Mouse (Mus musculus) spleen, postnatal 10 days (tissue): ENCODE results near the gene March6.

Experiments
- DNase-seq, 2 experiments: peaks; one replicate each; pipeline ENCODE4 v3.0.0; 2021 to 2022; ENCODE audit warnings: low spot score in 2 of 2

The March6 gene

DNA sequence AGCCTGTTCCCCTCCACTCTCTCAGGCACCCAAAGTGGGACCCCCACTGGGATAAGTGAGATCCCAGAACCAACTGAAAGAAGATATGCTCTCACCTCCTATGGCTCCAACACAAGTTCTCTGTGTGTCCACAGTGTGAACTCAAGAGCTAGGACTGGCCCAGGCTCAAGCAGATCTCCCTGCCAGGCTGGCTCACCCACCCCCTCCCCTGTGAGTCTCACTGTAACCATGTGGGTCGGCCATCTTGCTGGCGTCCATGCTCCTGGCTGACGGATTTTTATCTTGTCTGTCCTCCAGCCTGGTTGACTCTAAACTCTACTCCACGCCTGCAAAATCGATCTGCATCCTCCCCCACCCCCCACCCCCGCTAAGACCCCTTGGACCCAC is 113.5 kb downstream of the March6 start:
- no peak for DNase-seq

DNA sequence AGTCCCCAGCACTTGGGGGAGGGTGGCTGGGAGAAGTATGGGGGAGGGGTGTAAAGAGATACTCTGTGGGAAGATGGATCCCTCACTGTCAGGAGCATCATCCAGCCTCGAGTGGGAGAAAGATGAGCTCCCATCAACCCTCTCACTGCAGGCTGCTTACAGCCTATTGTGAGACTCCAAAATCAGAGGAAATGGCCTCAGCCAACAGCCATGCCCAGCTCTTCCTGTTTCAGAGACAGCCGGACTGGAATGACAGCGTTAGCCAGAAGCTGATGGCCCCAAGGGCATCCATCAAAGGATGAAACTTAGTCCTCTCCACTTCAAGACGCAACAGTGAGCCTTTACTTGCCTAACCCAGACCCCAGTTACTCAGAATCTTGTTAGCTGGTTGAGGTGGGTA is 115.7 kb downstream of the March6 start:
- DNase-seq = no peak

DNA sequence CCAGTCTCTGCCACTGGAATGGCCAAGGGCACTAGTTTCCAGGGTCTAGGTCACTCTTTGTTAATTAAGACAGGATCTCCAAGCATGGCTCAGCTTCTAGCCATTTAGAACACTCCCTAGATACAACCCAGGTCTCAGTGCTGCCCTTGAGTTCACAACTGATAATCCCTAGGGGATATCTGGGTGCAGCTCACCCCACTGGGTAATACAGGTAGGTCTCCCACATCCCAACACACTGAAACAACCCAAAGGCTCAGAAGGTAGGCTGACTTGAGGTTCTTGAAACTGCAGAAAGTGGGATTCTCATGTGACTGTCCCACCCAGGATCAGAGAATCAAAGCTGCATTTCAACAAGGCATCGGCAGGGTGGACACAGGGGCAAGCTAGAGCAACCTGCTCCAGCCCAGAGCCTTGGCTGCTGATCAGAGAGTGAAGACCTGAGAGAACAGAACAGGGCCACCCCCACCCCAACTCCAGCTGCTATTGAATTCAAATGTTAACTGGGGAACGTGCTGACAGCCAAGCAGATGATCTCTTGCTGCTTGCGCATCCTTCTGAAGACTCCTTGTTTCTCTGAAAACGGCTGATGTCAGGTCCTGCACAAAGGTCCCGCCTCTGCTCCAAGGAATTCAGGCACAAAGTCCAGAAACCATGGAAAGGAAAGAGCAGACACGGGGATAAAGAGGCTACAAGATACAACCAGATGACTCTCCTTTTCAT is 116.5 kb downstream of the March6 start:
- no peak for DNase-seq

DNA sequence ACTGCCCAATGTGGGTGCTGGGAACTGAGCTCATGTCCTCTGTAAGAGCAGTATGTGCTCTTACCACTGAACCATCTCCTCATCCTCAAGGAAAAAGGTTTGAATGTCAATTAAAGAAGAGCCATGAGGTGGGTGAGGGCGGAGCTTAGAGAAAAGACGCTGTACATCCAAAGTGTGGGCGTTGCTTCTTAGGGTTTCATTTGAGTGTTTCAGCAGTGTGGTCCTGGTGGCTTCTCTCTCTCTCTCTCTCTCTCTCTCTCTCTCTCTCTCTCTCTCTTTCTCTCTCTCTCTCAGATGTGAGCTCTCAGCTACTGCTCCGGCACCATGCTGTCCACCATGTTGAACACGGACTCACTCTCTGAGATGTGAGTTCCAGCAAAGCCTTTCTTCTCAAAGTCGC is 117.2 kb downstream of the March6 start:
- no peak for DNase-seq

DNA sequence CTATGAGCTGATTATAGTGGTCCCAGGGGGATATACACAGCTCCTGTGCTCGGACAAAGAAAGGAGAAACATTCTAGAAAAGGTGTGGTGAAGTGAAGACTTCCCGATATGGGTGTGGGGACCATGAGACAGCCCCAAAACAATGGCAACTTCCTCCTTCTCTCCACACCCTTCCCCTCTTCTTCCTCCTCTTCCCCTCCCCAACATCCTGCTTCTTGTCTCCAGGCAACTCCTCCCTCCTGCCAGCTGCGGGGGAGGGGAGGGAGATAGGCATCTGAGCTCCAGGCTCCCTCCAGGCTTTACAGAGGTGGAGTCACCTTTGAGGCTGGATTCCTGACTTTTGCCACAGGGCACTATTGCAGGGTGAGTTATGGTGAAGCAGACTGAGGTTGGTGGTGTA is 117.9 kb downstream of the March6 start:
- DNase-seq = no peak

DNA sequence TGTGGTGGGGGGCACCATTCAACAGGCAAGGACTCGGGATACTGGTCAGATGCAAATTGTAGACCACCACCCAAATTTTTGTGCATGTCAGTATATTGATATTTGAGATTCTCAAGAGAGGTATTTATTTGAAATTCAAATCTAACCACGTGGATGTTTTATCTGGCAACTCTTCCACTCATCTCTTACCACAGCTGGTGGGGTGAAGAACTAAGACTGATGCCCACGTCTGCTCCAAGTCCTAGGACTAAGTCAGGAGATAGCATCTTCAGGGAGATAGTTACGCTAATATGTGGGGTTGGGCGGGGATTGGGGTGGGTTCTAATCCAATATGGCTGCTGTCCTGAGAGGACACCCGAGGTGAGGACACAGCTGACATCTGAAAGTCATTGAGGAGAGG is 118.4 kb downstream of the March6 start:
- no peak for DNase-seq

DNA sequence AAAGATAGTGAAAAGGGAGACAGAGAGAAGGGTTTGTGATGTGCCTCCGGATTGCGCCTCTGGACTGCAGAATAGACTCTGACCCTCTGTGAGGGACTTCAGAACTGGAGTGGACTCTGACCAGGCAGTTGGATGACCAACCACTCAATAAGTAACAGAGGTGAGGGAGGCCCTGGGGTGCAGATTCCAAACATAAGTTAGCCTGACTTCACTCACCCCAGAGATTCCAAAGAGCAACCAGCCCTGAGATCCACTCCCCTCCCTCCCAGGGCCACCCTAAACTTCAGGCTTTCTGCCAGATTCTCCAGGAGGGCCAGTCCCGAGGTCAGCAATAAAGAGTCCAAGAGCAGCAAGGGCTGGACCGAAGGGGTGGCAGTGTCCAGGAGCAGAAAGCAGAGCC is 123.4 kb downstream of the March6 start:
- no peak for DNase-seq

DNA sequence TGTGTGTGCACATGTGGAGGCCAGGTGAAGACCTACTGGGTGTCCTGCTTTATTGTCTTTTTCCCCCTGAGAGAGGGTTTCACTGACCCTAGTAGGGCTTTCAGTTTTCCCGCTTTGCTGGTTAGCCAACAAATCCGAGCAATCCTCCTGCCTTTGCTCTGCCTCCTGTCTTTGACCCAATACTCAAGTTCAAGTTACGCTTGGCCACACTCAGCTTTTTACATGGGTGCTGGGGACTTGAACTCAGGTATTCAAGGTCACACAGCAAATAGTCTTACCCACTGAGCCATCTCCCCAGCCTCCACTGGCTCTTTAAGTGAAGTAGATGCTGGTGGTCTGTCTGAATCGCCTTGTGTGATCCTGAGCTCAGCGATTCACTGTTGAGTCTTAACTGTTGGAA is 124.0 kb downstream of the March6 start:
- no peak for DNase-seq
